In genomic region chr15:42911357-42911756, GRCm38 (mm10) we compare ENCODE assay signal across 21 mouse cellular contexts.
"Had no signal": no experiment of that assay in that cellular context is flagged by ENCODE, and none has a peak within 500 bp of the region (broad histone marks: within the 10 kb centered on the region; RNA-seq: fewer than 3 reads in every experiment).

No protein-coding gene starts in this region.

- ATAC-seq: liver, embryonic 12.5 days had no signal

- H3K4me2 ChIP-seq: limb, embryonic 13.5 days; liver, embryonic 12.5 days; liver, embryonic 15.5 days; midbrain, embryonic 11.5 days; stomach, embryonic 15.5 days had no signal

- H3K4me3 ChIP-seq: layer of hippocampus, adult 2 months; limb, embryonic 10.5 days; limb, embryonic 13.5 days; liver, embryonic 12.5 days; liver, embryonic 15.5 days; megakaryocyte, embryonic 14.5 days; stomach, embryonic 15.5 days had no signal

- H3K27me3 ChIP-seq: liver, embryonic 12.5 days; liver, embryonic 15.5 days; megakaryocyte, embryonic 14.5 days; stomach, embryonic 15.5 days had no signal

- H3K27ac ChIP-seq: layer of hippocampus, adult 2 months; limb, embryonic 10.5 days; limb, embryonic 13.5 days; liver, embryonic 12.5 days; liver, embryonic 15.5 days; stomach, embryonic 15.5 days had no signal

- H3K9me3 ChIP-seq: limb, embryonic 10.5 days; limb, embryonic 13.5 days; liver, embryonic 12.5 days; liver, embryonic 15.5 days; megakaryocyte, embryonic 14.5 days; stomach, embryonic 15.5 days had no signal

- H3K9ac ChIP-seq: limb, embryonic 13.5 days; liver, embryonic 12.5 days; liver, embryonic 15.5 days; stomach, embryonic 15.5 days had no signal

- H3K4me1 ChIP-seq: limb, embryonic 10.5 days; limb, embryonic 13.5 days; liver, embryonic 12.5 days; liver, embryonic 15.5 days; stomach, embryonic 15.5 days had no signal

- H3K36me3 ChIP-seq: limb, embryonic 10.5 days; limb, embryonic 13.5 days; liver, embryonic 12.5 days; liver, embryonic 15.5 days; stomach, embryonic 15.5 days had no signal

- DNase-seq: kidney, adult 18-20 months; kidney, adult 9 months; kidney, postnatal 14 days; layer of hippocampus, adult 9-11 months; liver; lung, adult 18-20 months; lung, postnatal 14 days; lung, postnatal 4 days; midbrain, embryonic 14.5 days; right cerebral cortex, adult 18-20 months; right cerebral cortex, postnatal 14 days; right cerebral cortex, postnatal 4 days; thymus, postnatal 25 days had no signal
